Mouse (Mus musculus) neural tube, embryonic 11.5 days (tissue): Measurements from ENCODE around the gene Cd300ld. TPM values are rescaled to one million over a fixed set of nuclear protein-coding genes. Genes with fewer than 3 reads are reported as not detected.
"Not testable (repeated sequence)": the region's sequence is repeated elsewhere in the genome, so short reads cannot be mapped to it uniquely, and the experiment has no call there.

Experiments
- ATAC-seq: fragments of 200-750 bp; cut with Nextera tagmentation; 2 replicates; pipeline ENCODE4 v1.8.0; 2017; ENCODE audit warnings: moderate number of reproducible peaks, mild to moderate bottlenecking, moderate TSS enrichment, moderate library complexity; ENCODE audit not compliant: insufficient read depth, low FRiP score, low TSS enrichment
- DNase-seq: peaks from one replicate; pipeline ENCODE4 v3.0.0-alpha.2; 2015; ENCODE audit warnings: low spot score
- H3K27ac ChIP-seq: fragments of 300-500 bp; sonication (generic); 2 replicates; pipeline ENCODE4 v1.5.1; 2014; ENCODE audit warnings: low read depth, mild to moderate bottlenecking, low read length
- H3K27me3 ChIP-seq: fragments of 300-500 bp; sonication (generic); 2 replicates; pipeline ENCODE4 v1.6.1; 2014; ENCODE audit warnings: mild to moderate bottlenecking, low read length, mixed read lengths; ENCODE audit not compliant: control insufficient read depth, insufficient read depth
- H3K36me3 ChIP-seq: fragments of 300-500 bp; sonication (generic); 2 replicates; pipeline ENCODE4 v1.6.1; 2014; ENCODE audit warnings: mild to moderate bottlenecking, low read length, moderate library complexity, mixed read lengths; ENCODE audit not compliant: control insufficient read depth, insufficient read depth
- H3K4me1 ChIP-seq: fragments of 300-500 bp; sonication (generic); 2 replicates; pipeline ENCODE4 v1.6.1; 2014; ENCODE audit warnings: low read length, mixed read lengths; ENCODE audit not compliant: control insufficient read depth, insufficient read depth
- H3K4me2 ChIP-seq: fragments of 300-500 bp; sonication (generic); 2 replicates; pipeline ENCODE4 v1.6.1; 2014; ENCODE audit warnings: low read depth, mild to moderate bottlenecking, moderate library complexity
- H3K4me3 ChIP-seq: fragments of 300-500 bp; sonication (generic); 2 replicates; pipeline ENCODE4 v1.5.1; 2014; ENCODE audit warnings: low read depth, low read length
- H3K9ac ChIP-seq: fragments of 300-500 bp; sonication (generic); 2 replicates; pipeline ENCODE4 v1.6.1; 2014; ENCODE audit warnings: mild to moderate bottlenecking, low read length
- H3K9me3 ChIP-seq: fragments of 300-500 bp; sonication (generic); 2 replicates; pipeline ENCODE4 v1.6.1; 2016; ENCODE audit warnings: low read length; ENCODE audit not compliant: control insufficient read depth
- WGBS: fragments of 180-500 bp; shearing (Covaris S2); extraction: QIAGEN DNeasy Blood & Tissue Kit; methylation state at CpG from one replicate; pipeline ENCODE4 v1.1.7; 2014; 5-methylcytosine and 5-hydroxymethylcytosine counted together
- polyA plus RNA-seq: library from polyadenylated mRNA; unstranded; fragments of >200 nt; fragmentation: Nextera tagmentation; extraction: Ambion mirVana; gene quantifications from 2 replicates; pipeline ENCODE4 v1.2.1, GENCODE M21; 2014

Gene Cd300ld
- polyA plus RNA-seq = 0.28 TPM in 1 of 2 replicates, not detected in the other

DNA sequence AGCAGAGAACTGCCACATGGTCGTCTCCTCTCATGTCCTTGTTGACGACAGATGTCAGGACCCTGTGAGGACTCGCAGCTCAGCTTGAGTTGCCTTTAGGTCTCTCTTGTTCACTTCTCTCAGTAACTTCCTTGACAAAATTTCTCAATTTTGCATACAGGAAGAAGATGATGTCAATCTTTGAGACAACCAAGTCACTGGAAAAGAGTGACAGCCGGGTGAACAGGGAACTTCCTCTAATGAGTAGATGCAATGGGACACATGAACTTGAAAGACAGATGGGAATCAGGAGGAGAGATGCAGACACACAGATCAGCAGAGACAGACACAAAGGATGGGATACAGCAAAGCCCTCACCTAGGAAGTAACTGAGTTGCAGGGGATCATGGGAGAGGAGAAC is at the start of gene Cd300ld:
Gene Cd300ld (minus strand): TSS at position 130 of the 400 bp plus-strand sequence.
- no peak within 1 kb of the TSS for H3K4me2 ChIP-seq
- H3K4me1 ChIP-seq = no peaks in the 10 kb centered on the region
- no peaks in the 10 kb centered on the region for H3K36me3 ChIP-seq
- no peak within 1 kb of the TSS for H3K4me3 ChIP-seq
- H3K9me3 ChIP-seq = no peaks in the 10 kb centered on the region
- H3K9ac ChIP-seq = no peak within 1 kb of the TSS
- H3K27me3 ChIP-seq = no peaks in the 10 kb centered on the region
- H3K27ac ChIP-seq = no peak within 1 kb of the TSS
- 90% methylated on average over 4 of the region's 4 CpGs for WGBS
- DNase-seq (no peak), ATAC-seq (no peak)

DNA sequence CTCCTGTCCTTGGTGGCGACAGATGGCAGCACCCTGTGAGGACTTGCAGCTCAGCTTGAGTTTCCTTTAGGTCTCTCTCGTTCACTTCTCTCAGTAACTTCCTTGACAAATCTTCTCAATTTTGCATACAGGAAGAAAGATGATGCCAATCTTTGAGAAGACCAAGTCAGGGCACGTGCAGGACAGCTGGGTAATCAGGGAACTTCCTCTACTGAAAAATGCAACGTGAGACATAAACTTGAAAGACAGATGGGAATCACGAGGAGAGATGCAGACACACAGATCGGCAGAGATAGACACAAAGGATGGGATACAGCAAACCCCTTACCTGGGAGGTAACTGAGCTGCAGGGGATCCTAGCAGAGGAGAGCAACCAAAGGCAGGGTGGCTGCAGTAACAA is 47.9 kb upstream of the Cd300ld start, which contains the start of gene Cd300ld5:
Gene Cd300ld5 (minus strand): TSS at position 101 of the 400 bp plus-strand sequence.
- not testable (repeated sequence) for H3K27me3 ChIP-seq, ATAC-seq, H3K9ac ChIP-seq, H3K4me3 ChIP-seq, H3K36me3 ChIP-seq, H3K4me1 ChIP-seq, DNase-seq, H3K27ac ChIP-seq, H3K4me2 ChIP-seq, H3K9me3 ChIP-seq
- WGBS = no CpG with 5 or more reads among the region's 6 CpGs

DNA sequence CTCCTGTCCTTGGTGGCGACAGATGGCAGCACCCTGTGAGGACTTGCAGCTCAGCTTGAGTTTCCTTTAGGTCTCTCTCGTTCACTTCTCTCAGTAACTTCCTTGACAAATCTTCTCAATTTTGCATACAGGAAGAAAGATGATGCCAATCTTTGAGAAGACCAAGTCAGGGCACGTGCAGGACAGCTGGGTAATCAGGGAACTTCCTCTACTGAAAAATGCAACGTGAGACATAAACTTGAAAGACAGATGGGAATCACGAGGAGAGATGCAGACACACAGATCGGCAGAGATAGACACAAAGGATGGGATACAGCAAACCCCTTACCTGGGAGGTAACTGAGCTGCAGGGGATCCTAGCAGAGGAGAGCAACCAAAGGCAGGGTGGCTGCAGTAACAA is 37.2 kb upstream of the Cd300ld start, which contains the start of gene Cd300ld4:
Gene Cd300ld4 (minus strand): TSS at position 101 of the 400 bp plus-strand sequence.
- not testable (repeated sequence) for H3K36me3 ChIP-seq, H3K27me3 ChIP-seq, H3K4me1 ChIP-seq, H3K27ac ChIP-seq, H3K4me3 ChIP-seq, ATAC-seq, DNase-seq, H3K9me3 ChIP-seq, H3K4me2 ChIP-seq, H3K9ac ChIP-seq
- no CpG with 5 or more reads among the region's 6 CpGs for WGBS

DNA sequence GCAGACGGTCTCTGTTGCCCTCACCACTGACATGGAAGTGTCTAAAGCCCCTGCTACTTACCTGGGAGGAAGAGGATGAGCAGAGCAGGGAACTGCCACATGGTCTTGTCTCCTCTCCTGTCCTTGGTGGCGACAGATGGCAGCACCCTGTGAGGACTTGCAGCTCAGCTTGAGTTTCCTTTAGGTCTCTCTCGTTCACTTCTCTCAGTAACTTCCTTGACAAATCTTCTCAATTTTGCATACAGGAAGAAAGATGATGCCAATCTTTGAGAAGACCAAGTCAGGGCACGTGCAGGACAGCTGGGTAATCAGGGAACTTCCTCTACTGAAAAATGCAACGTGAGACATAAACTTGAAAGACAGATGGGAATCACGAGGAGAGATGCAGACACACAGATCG is 26.4 kb upstream of the Cd300ld start, which contains the start of gene Cd300ld2:
Gene Cd300ld2 (minus strand): TSS at position 101 of the 400 bp plus-strand sequence.
- ATAC-seq, H3K27ac ChIP-seq, H3K4me1 ChIP-seq, H3K36me3 ChIP-seq, DNase-seq, H3K27me3 ChIP-seq, H3K4me3 ChIP-seq, H3K9me3 ChIP-seq, H3K9ac ChIP-seq, H3K4me2 ChIP-seq: not testable (repeated sequence)
- WGBS = no CpG with 5 or more reads among the region's 7 CpGs

DNA sequence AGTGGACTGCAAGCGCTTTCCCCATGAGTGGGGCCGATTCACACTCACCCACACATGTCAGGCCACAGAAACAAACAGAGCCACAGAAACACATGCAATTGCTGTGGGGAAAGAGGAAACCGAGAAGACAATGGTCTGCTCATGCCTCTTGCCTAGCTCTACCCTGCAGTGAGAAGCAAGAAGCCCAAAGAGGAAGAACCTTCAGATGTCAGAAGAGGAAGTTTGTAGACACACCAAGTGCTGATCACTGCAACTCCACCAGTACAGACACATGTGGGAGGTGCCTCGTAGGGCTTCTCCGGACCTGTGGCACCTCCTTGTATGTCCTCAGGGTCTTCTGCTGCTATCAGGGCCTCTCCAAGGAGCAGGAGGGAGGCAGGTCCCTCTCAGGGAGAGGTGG is 14.3 kb upstream of the Cd300ld start:
- WGBS = 93% methylated on average over 5 of the region's 5 CpGs
- Histone ChIP-seq H3K27me3 (no peaks in the 10 kb centered on the region), H3K4me2 (no peak overlapping the region), H3K27ac (no peak overlapping the region), H3K4me3 (no peak overlapping the region), H3K9ac (no peak overlapping the region), H3K4me1 (no peaks in the 10 kb centered on the region), H3K36me3 (no peaks in the 10 kb centered on the region), H3K9me3 (no peaks in the 10 kb centered on the region)
- DNase-seq = no peak
- no peak for ATAC-seq

DNA sequence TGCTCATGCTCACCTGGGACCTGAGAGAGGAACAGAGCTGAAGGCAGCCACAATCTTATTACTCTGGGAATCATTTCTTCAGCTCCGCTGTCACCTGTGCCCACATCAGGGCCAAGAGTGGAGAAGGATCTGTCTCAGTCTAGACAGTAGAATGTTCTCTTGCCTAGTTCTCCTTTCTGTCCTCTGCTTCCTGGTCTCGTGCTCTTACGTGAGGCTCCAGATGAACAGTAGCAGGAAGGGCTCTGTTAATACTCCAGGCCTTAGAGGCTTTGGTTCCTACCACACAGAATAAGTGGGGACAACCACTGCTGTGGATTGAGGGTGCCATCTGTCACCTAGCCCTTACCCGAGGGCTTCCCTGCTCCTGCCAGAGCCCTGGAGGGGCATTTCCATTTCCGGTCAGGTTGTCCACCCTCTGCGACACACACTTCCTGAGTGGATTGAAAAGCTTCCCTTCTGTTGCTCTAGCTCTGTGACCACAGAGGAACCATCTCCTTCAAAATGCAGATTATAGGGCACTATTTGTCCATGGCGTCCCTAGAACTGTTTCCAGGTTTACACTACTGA is 11.8 kb upstream of the Cd300ld start, which contains the start of gene Cd300c2:
Gene Cd300c2 (minus strand): TSS at position 407 of the 567 bp plus-strand sequence.
- no peak for ATAC-seq
- H3K27me3 ChIP-seq = no peaks in the 10 kb centered on the region
- H3K27ac ChIP-seq = no peak within 1 kb of the TSS
- 80% methylated on average over 7 of the region's 7 CpGs for WGBS
- DNase-seq = no peak
- H3K4me2 ChIP-seq = no peak within 1 kb of the TSS
- H3K9ac ChIP-seq = no peak within 1 kb of the TSS
- H3K9me3 ChIP-seq = no peaks in the 10 kb centered on the region
- H3K36me3 ChIP-seq = no peaks in the 10 kb centered on the region
- no peak within 1 kb of the TSS for H3K4me3 ChIP-seq
- H3K4me1 ChIP-seq = no peaks in the 10 kb centered on the region

DNA sequence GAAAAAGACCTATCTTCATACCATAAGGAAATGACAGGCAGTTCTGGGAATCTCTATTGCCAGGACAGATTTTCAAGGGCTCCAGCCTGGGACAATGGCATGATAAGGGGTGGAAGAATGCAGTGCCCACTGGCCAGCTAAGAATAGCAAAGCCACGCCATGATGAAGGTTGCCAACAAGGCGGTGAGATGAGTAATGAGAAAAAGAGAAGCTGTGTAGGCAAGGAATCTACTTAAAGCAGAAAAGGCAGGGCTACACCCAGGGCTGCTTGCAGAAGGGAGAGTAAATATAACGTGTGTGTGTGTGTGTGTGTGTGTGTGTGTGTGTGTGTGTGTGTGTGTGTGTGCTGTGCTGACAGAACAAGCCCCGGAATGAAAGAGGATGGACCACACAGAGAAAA is 7.9 kb downstream of the Cd300ld start:
- H3K4me2 ChIP-seq = no peak overlapping the region
- no peaks in the 10 kb centered on the region for H3K36me3 ChIP-seq
- WGBS = 90% methylated on average over 4 of the region's 4 CpGs
- DNase-seq (no peak), ATAC-seq (no peak)
- no peak overlapping the region for H3K4me3 ChIP-seq
- no peak overlapping the region for H3K9ac ChIP-seq
- H3K27ac ChIP-seq = no peak overlapping the region
- H3K9me3 ChIP-seq = no peaks in the 10 kb centered on the region
- H3K4me1 ChIP-seq = no peaks in the 10 kb centered on the region
- no peaks in the 10 kb centered on the region for H3K27me3 ChIP-seq

DNA sequence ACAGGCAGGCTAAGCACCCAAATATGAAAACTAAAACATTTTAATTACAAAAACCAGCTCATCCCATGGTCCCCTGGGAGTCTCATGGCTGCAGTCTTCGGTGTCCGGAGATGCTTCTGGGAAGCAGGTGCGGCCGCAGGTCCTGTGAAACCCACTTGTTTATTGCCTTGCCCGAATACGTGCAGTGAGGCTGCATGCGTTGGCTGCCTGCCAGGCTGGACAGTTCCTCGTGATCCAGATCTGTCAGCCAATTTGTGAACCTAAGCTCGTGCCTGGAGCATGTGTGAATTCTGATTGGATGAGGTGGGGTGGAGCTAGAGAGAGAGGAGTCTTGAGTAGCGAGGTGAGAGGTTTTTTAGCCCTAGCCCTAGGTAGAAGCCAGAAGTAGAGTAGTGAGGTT is 17.0 kb downstream of the Cd300ld start:
- no peak overlapping the region for H3K4me3 ChIP-seq
- 90% methylated on average over 10 of the region's 10 CpGs for WGBS
- H3K9me3 ChIP-seq = no peaks in the 10 kb centered on the region
- no peak overlapping the region for H3K9ac ChIP-seq
- DNase-seq (no peak), ATAC-seq (no peak)
- no peaks in the 10 kb centered on the region for H3K27me3 ChIP-seq
- H3K27ac ChIP-seq = no peak overlapping the region
- H3K4me2 ChIP-seq = no peak overlapping the region
- no peaks in the 10 kb centered on the region for H3K36me3 ChIP-seq
- no peaks in the 10 kb centered on the region for H3K4me1 ChIP-seq

DNA sequence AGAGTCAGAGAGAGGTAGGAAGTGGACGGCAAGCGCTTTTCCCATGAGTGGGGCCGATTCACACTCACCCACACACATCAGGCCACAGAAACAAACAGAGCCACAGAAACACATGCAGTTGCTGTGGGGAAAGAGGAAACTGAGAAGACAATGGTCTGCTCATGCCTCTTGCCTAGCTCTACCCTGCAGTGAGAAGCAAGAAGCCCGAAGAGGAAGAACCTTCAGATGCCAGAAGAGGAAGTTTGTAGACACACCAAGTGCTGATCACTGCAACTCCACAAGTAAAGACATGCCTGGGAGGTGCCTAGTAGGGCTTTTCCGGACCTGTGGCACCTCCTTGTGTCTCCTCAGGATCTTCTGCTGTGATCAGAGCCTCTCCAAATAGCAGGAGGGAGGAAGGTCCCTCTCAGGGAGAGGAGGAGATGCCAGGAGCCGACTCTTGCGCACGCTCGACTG is 20.9 kb downstream of the Cd300ld start, which contains the start of gene Cd300c:
Gene Cd300c (minus strand): TSS at position 406 of the 456 bp plus-strand sequence.
- H3K36me3 ChIP-seq = no peaks in the 10 kb centered on the region
- H3K4me3 ChIP-seq = no peak within 1 kb of the TSS
- DNase-seq (no peak), ATAC-seq (no peak)
- H3K9ac ChIP-seq = no peak within 1 kb of the TSS
- H3K4me2 ChIP-seq = no peak within 1 kb of the TSS
- no peaks in the 10 kb centered on the region for H3K4me1 ChIP-seq
- H3K9me3 ChIP-seq = no peaks in the 10 kb centered on the region
- WGBS = 87% methylated on average over 9 of the region's 9 CpGs
- no peaks in the 10 kb centered on the region for H3K27me3 ChIP-seq
- no peak within 1 kb of the TSS for H3K27ac ChIP-seq
